Mouse (Mus musculus) ovary, adult 18-20 months (tissue): ENCODE measurements around the gene Schip1.

Experiments
- DNase-seq: peaks from one replicate; pipeline ENCODE4 v3.0.0; 2022; ENCODE audit warnings: low spot score, mixed read lengths

Gene Schip1

GRCm38 (mm10) chr3:68619097-68619496, 554.5 kb downstream of the Schip1 start:
- no peak for DNase-seq

GRCm38 (mm10) chr3:68621971-68622370, 557.4 kb downstream of the Schip1 start:
- DNase-seq: no peak

DNA sequence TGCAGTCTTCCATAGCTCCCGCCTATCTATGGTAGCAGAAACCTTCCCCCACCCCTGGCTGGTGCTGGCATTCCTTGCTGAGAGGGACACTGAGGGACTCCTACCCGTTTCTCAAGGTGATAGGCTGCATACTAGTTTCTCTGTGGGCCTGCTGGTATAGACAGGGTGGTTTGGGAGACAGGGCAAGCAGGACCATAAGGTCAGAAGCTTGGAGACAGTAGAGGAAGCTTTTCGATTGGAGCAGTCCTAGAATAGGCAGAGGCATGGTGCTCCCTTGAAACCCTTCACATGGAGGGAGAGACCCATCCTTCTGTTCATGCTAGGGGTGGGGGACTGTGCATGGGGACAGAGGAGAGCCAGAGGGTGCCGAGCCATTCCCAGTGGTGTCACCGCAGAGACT, 558.4 kb downstream of the Schip1 start:
- DNase-seq: no peak

DNA sequence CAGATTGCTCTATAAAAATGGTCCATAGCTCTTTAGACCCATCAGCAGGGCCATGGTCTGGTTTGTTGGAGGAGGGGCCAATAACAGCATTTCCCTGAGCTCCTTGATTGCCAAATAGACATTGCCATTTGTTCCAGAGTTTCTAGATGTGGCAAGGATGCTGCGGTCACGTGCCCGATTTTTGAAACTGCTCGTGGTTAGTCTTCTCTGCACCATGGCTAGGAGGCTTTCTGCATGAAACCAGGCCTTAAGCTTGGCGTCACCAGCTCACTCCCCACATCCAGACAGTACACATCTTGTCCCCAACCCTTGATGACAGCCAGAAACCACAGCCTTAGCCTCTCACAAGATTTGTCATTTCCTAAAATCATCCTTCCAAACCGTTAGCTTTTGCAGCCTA, 559.9 kb downstream of the Schip1 start:
- no peak for DNase-seq

GRCm38 (mm10) chr3:68630261-68630660, 565.7 kb downstream of the Schip1 start:
- DNase-seq: no peak

DNA sequence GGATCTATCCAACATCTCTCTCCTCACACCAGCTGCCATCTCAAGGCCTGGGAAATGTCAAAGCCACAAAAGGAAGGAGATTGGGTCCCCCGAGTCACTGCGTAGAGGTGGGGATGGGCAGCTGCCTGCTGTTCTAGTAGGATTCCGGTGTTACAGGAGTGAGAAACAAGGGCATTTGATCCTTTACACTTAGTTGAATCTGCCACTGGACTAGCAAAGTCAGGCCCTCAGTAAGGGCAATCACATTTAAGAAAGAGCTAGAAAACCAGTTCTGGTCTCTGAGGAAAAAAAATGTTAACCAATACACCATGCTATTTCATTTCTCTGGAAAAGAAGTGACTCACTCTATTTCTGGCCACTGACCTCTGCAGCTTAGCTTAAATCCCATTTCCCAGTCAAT, 566.2 kb downstream of the Schip1 start:
- no peak for DNase-seq

DNA sequence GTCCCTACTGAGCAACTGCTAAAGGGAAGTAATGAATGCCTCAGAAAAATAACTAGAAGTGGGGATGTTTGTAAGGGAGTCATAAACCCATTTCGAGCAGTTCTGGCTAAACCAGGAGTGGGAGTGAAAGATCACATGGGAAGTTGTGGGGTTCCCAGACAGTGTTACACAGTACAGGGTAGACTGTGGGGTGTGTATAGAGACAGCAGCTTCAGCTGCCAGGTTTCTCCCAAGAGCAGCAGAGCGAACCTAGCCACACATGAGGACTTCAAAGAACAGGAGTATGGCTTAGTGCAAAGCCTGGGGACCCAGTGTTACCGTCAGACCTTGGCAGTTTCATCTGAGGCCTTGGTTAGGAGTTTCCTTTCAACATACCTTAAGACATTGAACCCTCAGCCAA, 568.1 kb downstream of the Schip1 start:
- DNase-seq: no peak

DNA sequence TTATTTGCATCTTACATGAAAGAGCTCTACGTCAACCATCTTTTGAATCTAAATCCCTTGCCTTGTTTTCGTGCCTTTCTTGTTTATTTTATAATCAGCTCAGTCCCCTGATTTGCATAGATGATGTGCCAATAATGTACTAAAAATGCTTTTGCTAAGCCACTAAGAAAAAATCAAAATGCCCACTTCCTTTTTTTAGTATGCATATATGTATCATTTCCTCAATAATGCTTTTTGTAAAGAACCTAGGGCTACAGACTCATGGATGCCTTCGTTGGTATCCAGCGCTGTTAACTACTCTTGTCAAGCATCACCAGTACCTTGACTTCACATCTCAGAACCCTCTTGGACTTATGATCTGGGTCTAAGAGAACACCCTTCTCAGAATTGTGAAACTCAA, 569.0 kb downstream of the Schip1 start:
- DNase-seq: no peak

GRCm38 (mm10) chr3:68637960-68638359, 573.4 kb downstream of the Schip1 start:
- no peak for DNase-seq

DNA sequence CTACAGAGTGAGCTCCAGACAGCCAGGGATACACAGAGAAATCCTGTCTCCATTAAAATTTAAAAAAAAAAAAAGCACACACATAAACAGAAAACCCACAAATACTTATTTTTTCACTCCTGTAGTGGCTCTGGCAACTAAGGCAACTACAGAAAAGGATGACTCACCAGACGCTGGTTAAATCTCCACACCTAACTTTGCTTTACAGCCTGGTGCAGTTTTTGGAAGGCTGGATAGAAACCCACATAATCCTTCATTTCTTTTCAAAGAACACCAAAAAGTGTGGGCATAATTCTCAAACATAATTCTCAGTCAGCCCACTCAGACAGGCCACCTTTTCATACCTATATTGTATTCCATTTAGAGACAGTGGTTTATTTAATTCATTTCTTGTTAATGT, 574.1 kb downstream of the Schip1 start:
- no peak for DNase-seq

DNA sequence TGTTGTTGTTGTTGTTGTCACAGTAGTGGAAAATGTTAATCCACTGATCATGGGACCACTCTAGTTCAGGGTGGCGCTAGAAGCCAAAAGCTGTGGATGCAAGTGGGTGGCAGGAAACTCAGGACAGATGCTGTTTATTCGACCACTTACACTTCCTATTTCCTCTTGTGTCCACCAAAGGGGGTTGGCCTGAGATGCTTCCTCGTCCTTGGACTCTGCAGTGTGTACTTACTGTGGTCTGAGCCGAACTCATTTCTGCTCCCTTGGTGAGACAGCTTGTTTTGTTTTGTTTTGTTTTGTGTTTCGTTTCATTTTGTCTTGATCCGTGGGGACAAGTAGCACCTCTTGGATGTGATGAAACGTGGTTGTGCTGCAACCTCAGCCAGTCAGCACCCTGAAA, 578.3 kb downstream of the Schip1 start:
- DNase-seq: no peak

- DNase-seq: no peak
These were observed 582.0 kb downstream of the Schip1 start for GRCm38 (mm10) chr3:68646387-68647130.

DNA sequence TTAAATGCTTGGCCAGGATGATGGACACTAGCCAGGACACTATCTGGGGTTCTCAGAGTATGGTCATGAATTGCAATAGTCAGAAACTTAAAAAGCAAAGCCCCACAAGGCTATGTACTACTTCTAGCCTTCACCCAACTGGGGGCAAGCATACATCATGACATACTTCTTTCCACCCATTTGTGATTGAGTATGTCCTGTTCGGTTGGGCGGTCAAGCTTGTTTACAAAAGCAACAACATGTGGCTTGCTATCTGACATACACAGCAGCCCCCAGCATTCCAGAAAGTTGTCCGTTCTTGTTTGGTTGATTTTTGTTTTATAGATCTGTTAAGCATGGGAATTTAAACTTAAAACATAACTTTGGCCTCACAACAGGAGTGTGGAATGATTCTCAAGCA, 582.7 kb downstream of the Schip1 start:
- DNase-seq: no peak

DNA sequence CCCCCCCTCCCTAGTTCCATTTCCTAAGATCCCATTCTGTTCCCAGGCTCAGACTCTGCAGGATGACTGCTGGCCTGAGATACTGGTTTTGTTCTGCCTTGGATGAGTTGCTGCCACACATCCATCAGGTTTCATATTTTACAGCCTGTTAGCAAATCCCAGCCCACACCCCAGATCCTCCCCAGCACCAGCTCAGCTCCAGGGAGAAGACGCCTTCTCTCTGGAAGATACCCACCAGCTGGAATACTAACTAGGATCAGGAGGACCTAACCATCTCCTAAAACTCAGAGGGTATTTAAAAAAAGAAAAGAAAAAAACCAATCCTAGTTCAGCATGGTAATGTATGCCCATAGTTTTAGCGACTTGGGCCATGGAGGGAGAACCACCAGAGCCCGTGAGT, 585.6 kb downstream of the Schip1 start:
- no peak for DNase-seq

GRCm38 (mm10) chr3:68656607-68657352, 592.2 kb downstream of the Schip1 start:
- DNase-seq: no peak

DNA sequence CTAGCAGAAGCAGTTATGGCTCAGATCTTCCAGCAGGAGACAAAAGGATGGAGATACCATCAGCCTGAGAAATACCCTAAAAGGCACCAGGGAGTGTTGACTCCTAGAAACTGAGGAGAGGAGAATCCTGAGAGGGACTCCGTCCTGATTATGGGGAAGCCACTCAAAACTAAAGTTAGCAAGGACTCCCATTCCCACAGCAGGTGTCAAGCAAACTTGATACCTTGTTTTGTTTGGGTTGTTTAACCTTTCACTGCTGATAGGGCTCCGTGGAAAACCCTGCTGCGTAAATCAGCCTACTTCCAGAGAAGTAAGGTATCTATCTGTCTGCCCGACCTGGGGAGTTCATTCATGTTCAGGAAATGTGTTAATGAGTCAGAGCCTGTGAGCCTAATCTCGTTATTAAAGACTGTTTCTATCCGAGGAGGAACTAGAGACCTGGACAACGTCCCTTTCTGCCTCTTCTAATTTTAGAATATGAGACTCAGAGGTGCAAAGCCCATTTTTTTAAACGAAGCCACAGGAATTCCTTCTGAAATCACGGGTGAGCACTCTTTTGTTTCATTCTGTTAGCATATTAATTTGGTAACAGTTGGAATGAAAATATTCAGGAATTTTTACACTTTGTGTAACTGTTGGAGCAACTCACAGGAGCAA, 593.1 kb downstream of the Schip1 start:
- no peak for DNase-seq

DNA sequence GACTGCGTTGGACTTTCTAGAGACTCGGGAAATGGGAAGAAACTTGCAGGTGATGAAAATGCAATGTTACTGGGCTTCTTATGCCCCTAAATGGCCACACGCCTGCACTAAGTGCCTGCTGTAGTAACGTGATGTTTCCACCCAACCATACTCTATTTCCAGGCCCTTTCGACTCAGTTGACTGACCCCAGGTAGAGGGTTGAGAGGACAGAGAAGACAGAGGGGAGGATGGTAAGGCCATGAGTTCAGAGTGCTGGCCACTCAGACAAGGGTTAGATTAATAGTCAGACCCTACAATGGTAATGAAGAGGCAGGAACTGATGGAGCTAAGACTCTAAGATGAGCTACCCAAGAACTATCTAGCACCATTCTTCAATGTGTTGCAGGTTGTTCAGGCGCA, 595.4 kb downstream of the Schip1 start:
- no peak for DNase-seq

DNA sequence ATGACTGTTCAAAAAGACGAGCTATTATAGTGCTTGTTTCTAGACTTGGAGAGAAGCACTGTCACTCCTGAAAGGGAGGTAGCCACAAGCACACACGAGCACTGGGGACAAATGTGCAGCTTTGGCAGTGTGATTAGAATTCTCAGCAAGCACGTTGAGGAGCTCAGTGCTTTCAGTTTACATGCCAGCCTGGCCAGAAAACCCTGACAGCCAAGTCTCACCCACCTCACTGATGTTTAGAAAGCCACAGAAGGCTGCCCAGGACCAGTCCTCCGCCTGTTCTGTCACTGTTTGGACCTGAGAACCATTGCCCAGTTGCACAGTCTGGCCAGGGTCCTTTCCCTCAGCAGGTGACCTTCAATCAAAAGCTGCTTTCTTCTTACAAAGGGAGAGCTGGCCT, 595.9 kb downstream of the Schip1 start:
- no peak for DNase-seq

- no peak for DNase-seq
These were observed 597.8 kb downstream of the Schip1 start for GRCm38 (mm10) chr3:68662386-68662785.

DNA sequence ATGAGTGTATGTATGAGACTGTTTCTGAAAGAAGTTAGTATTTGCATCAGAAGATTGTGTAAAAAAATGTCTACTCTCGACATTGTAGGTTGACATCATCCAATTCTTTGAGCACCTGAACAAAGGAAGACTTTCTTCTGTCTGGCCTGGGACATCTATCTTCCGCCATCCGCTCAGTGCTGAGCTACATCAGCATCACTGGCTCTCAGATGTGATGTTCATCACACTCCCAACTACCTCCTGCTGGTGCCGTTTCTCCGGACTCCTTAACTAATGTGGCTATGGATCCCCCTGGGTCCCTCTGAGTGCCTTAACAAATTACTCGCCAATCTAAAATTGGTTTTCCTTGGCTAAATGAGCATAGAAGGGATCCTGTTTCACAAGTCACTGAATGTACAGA, 599.7 kb downstream of the Schip1 start:
- no peak for DNase-seq

DNA sequence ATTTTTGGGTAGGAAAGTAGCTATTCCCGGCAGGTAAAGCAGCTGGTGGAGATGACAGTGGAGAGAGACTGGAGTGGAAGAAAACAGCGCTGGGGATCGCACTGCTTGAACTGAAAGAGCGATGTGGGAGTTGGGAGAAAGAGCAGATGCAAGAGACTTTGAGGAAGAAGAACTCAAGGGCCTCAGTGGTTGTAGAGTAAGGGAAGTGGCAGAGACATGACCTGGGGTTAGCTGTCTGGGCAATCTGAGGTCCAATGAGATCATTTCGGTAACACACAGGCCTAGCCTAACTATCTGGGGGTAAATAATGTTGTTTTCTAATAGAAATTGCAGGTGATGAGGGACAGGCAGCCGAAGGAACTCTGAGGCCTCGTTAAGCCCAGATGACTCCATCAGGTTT, 601.8 kb downstream of the Schip1 start:
- DNase-seq: no peak

DNA sequence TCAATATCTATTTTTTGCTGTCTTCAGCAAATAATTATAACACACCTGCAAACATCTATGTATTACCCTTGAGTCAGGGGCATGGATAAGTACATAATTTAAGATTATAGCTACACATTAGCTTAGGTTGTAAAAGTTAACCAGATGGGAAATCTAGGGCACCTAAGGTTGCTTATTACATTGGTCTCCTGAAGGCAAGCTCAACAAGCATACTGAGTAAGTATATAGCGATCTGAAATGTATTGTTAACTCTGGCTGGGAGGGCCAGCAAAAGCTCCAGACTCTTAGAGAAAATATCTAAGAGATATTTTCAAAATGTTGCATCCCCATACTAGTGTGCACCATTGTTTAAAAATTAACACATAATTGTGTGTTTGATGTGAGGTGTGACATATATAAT, 603.2 kb downstream of the Schip1 start:
- no peak for DNase-seq

DNA sequence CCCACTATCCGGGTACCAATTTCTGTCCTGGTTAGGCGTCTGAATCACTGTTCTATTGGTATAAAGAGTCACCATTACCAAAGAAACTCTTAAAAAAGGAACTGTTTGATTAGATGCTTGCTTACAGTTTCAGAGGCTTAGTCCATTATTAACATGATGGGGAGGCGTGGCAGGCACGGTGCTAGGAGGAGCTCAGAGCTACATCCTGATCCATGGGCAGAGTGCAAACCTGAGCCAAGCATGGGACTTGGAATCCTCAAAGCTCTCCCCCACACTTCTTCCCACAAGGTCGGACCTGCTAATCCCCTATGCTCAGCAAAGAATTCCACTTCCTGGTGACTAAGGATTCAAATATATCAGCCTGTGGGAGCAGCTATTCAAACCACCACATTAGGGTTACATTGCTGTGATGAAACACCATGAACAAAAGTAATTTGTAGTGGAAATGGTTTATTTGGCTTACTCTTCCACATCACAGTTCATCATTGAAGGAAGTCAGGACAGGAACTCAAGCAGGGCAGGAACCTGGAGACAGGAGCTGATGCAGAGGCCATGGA, 604.9 kb downstream of the Schip1 start:
- DNase-seq: no peak
